Mouse (Mus musculus) bone marrow macrophage, adult 2 months (primary cell): Measurements from ENCODE around the gene Tnfrsf8.

ENCODE experiments used
- CTCF ChIP-seq: IDR thresholded peaks from 2 replicates; pipeline ENCODE4 v1.5.1; 2012; ENCODE audit warnings: low read depth, mild to moderate bottlenecking, low read length, moderate library complexity
- POLR2A ChIP-seq: IDR thresholded peaks from 2 replicates; pipeline ENCODE4 v1.6.1; 2012; ENCODE audit warnings: mild to moderate bottlenecking, low read depth, low read length, borderline replicate concordance

GRCm38 (mm10) chr4:145250002-145250401 is 65.0 kb downstream of the Tnfrsf8 start:
- TF ChIP-seq CTCF (no peak), POLR2A (no peak)
